Mouse (Mus musculus) frontal cortex, postnatal 14 days (tissue): Measurements from ENCODE around the gene Olfr1228.

Experiments
- DNase-seq, 2 experiments: peaks; one replicate each; pipeline ENCODE4 v3.0.0; 2022; ENCODE audit warnings: low spot score in 2 of 2

The Olfr1228 gene

GRCm38 (mm10) chr2:89253962-89254361, at the start of gene Olfr1228:
Gene Olfr1228, minus strand, starts transcription at chr2:89254062.
- no peak for DNase-seq

- DNase-seq, result no peak
These were observed 43.3 kb upstream of the Olfr1228 start, which contains the start of gene Olfr1230 for GRCm38 (mm10) chr2:89297168-89297567. Gene Olfr1230, minus strand, starts transcription at chr2:89297268.

- DNase-seq, result no peak
These were observed 34.1 kb upstream of the Olfr1228 start, which contains the start of gene Olfr1229 for GRCm38 (mm10) chr2:89287914-89288313. Gene Olfr1229, minus strand, starts transcription at chr2:89288014.

GRCm38 (mm10) chr2:89199948-89200347, 53.9 kb downstream of the Olfr1228 start, which contains the start of gene Olfr1226:
Gene Olfr1226, minus strand, starts transcription at chr2:89200048.
- no peak for DNase-seq
